Mouse (Mus musculus) CH12.LX (cell line): Measurements from ENCODE around the gene Sycp2l. TPM values are rescaled to one million over a fixed set of nuclear protein-coding genes. Genes with fewer than 3 reads are reported as not detected.

ENCODE experiments used
- DNase-seq: peaks from one replicate; pipeline ENCODE4 v3.0.0-alpha.2; 2013; ENCODE audit errors: extremely low read depth
- H3K27ac ChIP-seq: 2 replicates; pipeline ENCODE4 v1.5.1; 2012; ENCODE audit warnings: low read depth, mild to moderate bottlenecking, control low read depth, moderate library complexity; ENCODE audit not compliant: insufficient read depth
- H3K27me3 ChIP-seq: replicated peaks from 2 replicates; pipeline ENCODE3; 2012; ENCODE audit warnings: inconsistent platforms
- H3K36me3 ChIP-seq, 2 experiments: replicated peaks in 1 of 2; 2 replicates each; pipeline versions ENCODE3 to v1.6.1; 2012; ENCODE audit warnings: inconsistent platforms in 1 of 2, low read length in 1 of 2, mild to moderate bottlenecking in 1 of 2, mixed read lengths in 1 of 2, moderate library complexity in 1 of 2; ENCODE audit not compliant: control insufficient read depth in 1 of 2, insufficient read depth in 1 of 2
- H3K4me1 ChIP-seq, 2 experiments: 2 replicates each; pipeline ENCODE4 v1.6.1; 2012; ENCODE audit warnings: inconsistent platforms in 1 of 2, moderate library complexity in 1 of 2; ENCODE audit not compliant: insufficient read depth in 2 of 2, control insufficient read depth in 1 of 2
- H3K4me2 ChIP-seq: 2 replicates; pipeline ENCODE4 v1.6.1; 2012; ENCODE audit warnings: low read depth, mild to moderate bottlenecking, control low read depth; ENCODE audit not compliant: poor library complexity, insufficient read depth, severe bottlenecking
- H3K4me3 ChIP-seq, 3 experiments: fragments of 150-350 bp in 1 of 3; sonication (generic) in 1 of 3; replicated peaks in 1 of 3; 2 replicates each; pipeline versions ENCODE3 to v1.5.1; 2011 to 2012; ENCODE audit warnings: low read depth in 2 of 3, low read length in 2 of 3, mild to moderate bottlenecking in 2 of 3, moderate library complexity in 2 of 3, control low read depth in 1 of 3, improper control_type of control experiment in 1 of 3, inconsistent platforms in 1 of 3, mixed read lengths in 1 of 3; ENCODE audit not compliant: poor library complexity in 1 of 3
- H3K79me2 ChIP-seq: replicated peaks from 2 replicates; pipeline ENCODE4 v1.6.1; 2012; ENCODE audit warnings: mild to moderate bottlenecking, moderate library complexity; ENCODE audit not compliant: control insufficient read depth, poor library complexity, insufficient read depth, severe bottlenecking; ENCODE audit errors: extremely low read depth
- H3K9ac ChIP-seq: 2 replicates; pipeline ENCODE4 v1.6.1; 2012; ENCODE audit warnings: low read depth, mild to moderate bottlenecking, control low read depth, moderate library complexity; ENCODE audit not compliant: insufficient read depth
- H3K9me3 ChIP-seq: replicated peaks from 2 replicates; pipeline ENCODE3; 2012; ENCODE audit warnings: low read length, inconsistent platforms, mixed read lengths
- BHLHE40 ChIP-seq: IDR thresholded peaks from 2 replicates; pipeline ENCODE4 v1.6.1; 2011; ENCODE audit warnings: mild to moderate bottlenecking, low read depth, low read length, improper control_type of control experiment
- CHD2 ChIP-seq: IDR thresholded peaks from 2 replicates; pipeline ENCODE4 v1.6.1; 2011; ENCODE audit warnings: low read length, improper control_type of control experiment
- CTCF ChIP-seq, 2 experiments: IDR thresholded peaks in 1 of 2; conservative IDR thresholded peaks in 1 of 2; 2 replicates each; pipeline ENCODE4 v1.5.1; 2011 to 2012; ENCODE audit warnings: low read depth in 2 of 2, low read length in 2 of 2, improper control_type of control experiment in 1 of 2, inconsistent platforms in 1 of 2, mild to moderate bottlenecking in 1 of 2, moderate library complexity in 1 of 2
- E2F4 ChIP-seq: IDR thresholded peaks from 2 replicates; pipeline ENCODE4 v1.6.1; 2011; ENCODE audit warnings: low read depth, low read length, improper control_type of control experiment; ENCODE audit not compliant: insufficient replicate concordance
- ETS1 ChIP-seq: conservative IDR thresholded peaks from 2 replicates; pipeline ENCODE4 v1.6.1; 2012; ENCODE audit warnings: low read depth, mild to moderate bottlenecking, inconsistent platforms, low read length, improper control_type of control experiment, moderate library complexity
- IRF4 ChIP-seq: IDR thresholded peaks from 2 replicates; pipeline ENCODE4 v1.6.1; 2014; ENCODE audit warnings: low read depth, mild to moderate bottlenecking, inconsistent platforms, low read length, improper control_type of control experiment
- JUN ChIP-seq: IDR thresholded peaks from 2 replicates; pipeline ENCODE4 v1.6.1; 2011; ENCODE audit warnings: low read depth, mild to moderate bottlenecking, low read length, improper control_type of control experiment, moderate library complexity; ENCODE audit not compliant: insufficient read depth
- KAT2A ChIP-seq: IDR thresholded peaks from 2 replicates; pipeline ENCODE4 v1.6.1; 2012; ENCODE audit warnings: low read length, improper control_type of control experiment, inconsistent platforms; ENCODE audit not compliant: insufficient replicate concordance
- MAX ChIP-seq: IDR thresholded peaks from 2 replicates; pipeline ENCODE4 v1.6.1; 2011; ENCODE audit warnings: low read length, improper control_type of control experiment
- MAZ ChIP-seq: IDR thresholded peaks from 2 replicates; pipeline ENCODE4 v1.6.1; 2012; ENCODE audit warnings: low read depth, mild to moderate bottlenecking, inconsistent platforms, low read length, improper control_type of control experiment, moderate library complexity
- NELFE ChIP-seq: IDR thresholded peaks from 2 replicates; pipeline ENCODE4 v1.6.1; 2011; ENCODE audit warnings: low read depth, low read length, improper control_type of control experiment
- POLR2A ChIP-seq: IDR thresholded peaks from 2 replicates; pipeline ENCODE4 v1.6.1; 2011; ENCODE audit warnings: low read depth, mild to moderate bottlenecking, improper control_type of control experiment, low read length
- RAD21 ChIP-seq: IDR thresholded peaks from 2 replicates; pipeline ENCODE4 v1.6.1; 2011; ENCODE audit warnings: low read depth, mild to moderate bottlenecking, low read length, improper control_type of control experiment, moderate library complexity
- SIN3A ChIP-seq: IDR thresholded peaks from 2 replicates; pipeline ENCODE4 v1.6.1; 2012; ENCODE audit warnings: low read length, improper control_type of control experiment, inconsistent platforms
- TBP ChIP-seq: conservative IDR thresholded peaks from 2 replicates; pipeline ENCODE4 v1.6.1; 2011; ENCODE audit warnings: low read depth, low read length, improper control_type of control experiment
- UBTF ChIP-seq: IDR thresholded peaks from 2 replicates; pipeline ENCODE4 v1.6.1; 2012; ENCODE audit warnings: low read depth, mild to moderate bottlenecking, inconsistent platforms, low read length, improper control_type of control experiment, moderate library complexity
- ZC3H11A ChIP-seq: IDR thresholded peaks from 2 replicates; pipeline ENCODE4 v1.6.1; 2012; ENCODE audit warnings: low read depth, mild to moderate bottlenecking, inconsistent platforms, low read length, improper control_type of control experiment
- ZMIZ1 ChIP-seq: IDR thresholded peaks from 2 replicates; pipeline ENCODE4 v1.6.1; 2012; ENCODE audit warnings: low read depth, mild to moderate bottlenecking, inconsistent platforms, low read length, improper control_type of control experiment
- dilution Hi-C: fragments of 300-500 bp; cut with MboI; formaldehyde crosslinking; loops from 2 replicates; pipeline ENCODE4 v1.14.3; 2020; ENCODE audit warnings: low sequenced_read_pairs; ENCODE audit not compliant: extremely low pct_unique_long_range_greater_than_20kb, extremely low pct_ligation_motif_present
- in situ Hi-C: fragments of 300-500 bp; cut with MboI; formaldehyde crosslinking; loops from 3 replicates; pipeline ENCODE4 v1.14.3; 2019; ENCODE audit warnings: low sequenced_read_pairs, low pct_ligation_motif_present, low pct_unique_long_range_greater_than_20kb, mixed read lengths
- polyA plus RNA-seq: library from polyadenylated mRNA; unstranded; fragments of >175 nt; gene quantifications from 2 replicates; pipeline ENCODE4 v1.2.1, GENCODE M21; 2012; ENCODE audit warnings: low read depth; ENCODE audit not compliant: insufficient read length
- total RNA-seq, 2 experiments: library from RNA; depleted of rRNA; stranded (reverse); fragments of 300-350 nt in 1 of 2; fragments of >200 nt in 1 of 2; gene quantifications; 2 replicates each; pipeline ENCODE4 v1.2.3; 2012 to 2014

Sycp2l gene
- total and polyA plus RNA-seq, 3 experiments: 0.21 to 1.3 (median 0.36) TPM

- Histone ChIP-seq H3K4me1 (peaks cover 9 to 21% of the 10 kb centered on the region in 2 experiments), H3K27me3 (peaks cover 3% of the 10 kb centered on the region), H3K4me3 (no peak overlapping the region), H3K9me3 (no peaks in the 10 kb centered on the region), H3K4me2 (no peak overlapping the region), H3K27ac (no peak overlapping the region), H3K36me3 (no peaks in the 10 kb centered on the region), H3K79me2 (no peaks in the 10 kb centered on the region), H3K9ac (no peak overlapping the region)
- in situ Hi-C loops (no loop called here), dilution Hi-C loops (no loop called here)
- DNase-seq: no peak
- TF ChIP-seq POLR2A (no peak), CTCF (conservative IDR thresholded peaks at IDR 0.05 in 1 of 2, IDR thresholded peaks at IDR 0.05 in 1 of 2; ENCODE audit: low read depth in 2 of 2, low read length in 2 of 2) (no peak), SIN3A (no peak), JUN (no peak), RAD21 (no peak), NELFE (no peak), UBTF (no peak), IRF4 (no peak), BHLHE40 (no peak), E2F4 (no peak), TBP (no peak), MAX (no peak), KAT2A (no peak), ZMIZ1 (no peak)
Measured at GRCm38 (mm10) chr13:41203289-41203688, 89.2 kb downstream of the Sycp2l start.

GRCm38 (mm10) chr13:41203691-41204090, 89.6 kb downstream of the Sycp2l start:
- H3K9ac ChIP-seq: no peak overlapping the region
- DNase-seq: no peak
- H3K36me3 ChIP-seq: no peaks in the 10 kb centered on the region
- in situ Hi-C loops (no loop called here), dilution Hi-C loops (no loop called here)
- H3K9me3 ChIP-seq: no peaks in the 10 kb centered on the region
- peaks cover 9 to 21% of the 10 kb centered on the region in 2 experiments for H3K4me1 ChIP-seq
- no peaks in the 10 kb centered on the region for H3K79me2 ChIP-seq
- no peak overlapping the region for H3K4me2 ChIP-seq
- TF ChIP-seq CHD2: no peak
- TF ChIP-seq CTCF (conservative IDR thresholded peaks at IDR 0.05 in 1 of 2, IDR thresholded peaks at IDR 0.05 in 1 of 2; ENCODE audit: low read depth in 2 of 2, low read length in 2 of 2): no peak
- TF ChIP-seq NELFE: no peak
- TF ChIP-seq TBP: no peak
- TF ChIP-seq BHLHE40: no peak
- TF ChIP-seq ETS1: no peak
- TF ChIP-seq MAZ: no peak
- TF ChIP-seq JUN: no peak
- no peak for TF ChIP-seq ZC3H11A
- no peak overlapping the region for H3K4me3 ChIP-seq
- H3K27me3 ChIP-seq: peaks cover 3% of the 10 kb centered on the region
- H3K27ac ChIP-seq: no peak overlapping the region
